Mouse (Mus musculus) G1E (cell line): Measurements from ENCODE around the gene Wnt5a.

Source experiments
- CTCF ChIP-seq: IDR thresholded peaks from 2 replicates; pipeline ENCODE4 v1.5.1; 2012; ENCODE audit warnings: low read depth, low read length, inconsistent platforms, mixed read lengths
- GATA1 ChIP-seq: IDR thresholded peaks from 2 replicates; pipeline ENCODE4 v1.6.1; 2012; ENCODE audit warnings: borderline replicate concordance, low read length, inconsistent platforms, mixed read lengths
- GATA2 ChIP-seq: IDR thresholded peaks from 2 replicates; pipeline ENCODE4 v1.6.1; 2012; ENCODE audit warnings: low read depth, low read length, inconsistent platforms, borderline replicate concordance

GRCm38 (mm10) chr14:28509441-28510340 is 5.1 kb downstream of the Wnt5a start:
- TF ChIP-seq CTCF (no peak), GATA1 (no peak), GATA2 (no peak)
